Mouse (Mus musculus) liver, postnatal 0 days (tissue): ENCODE data around the gene Tmed6.

Experiments used
- CTCF ChIP-seq: sonication (generic); IDR thresholded peaks from 2 replicates; pipeline ENCODE4 v1.5.1; 2016; ENCODE audit warnings: antibody characterized with exemption, low read depth
- EP300 ChIP-seq: IDR thresholded peaks from 2 replicates; pipeline ENCODE4 v1.6.1; 2016; ENCODE audit warnings: antibody characterized with exemption, low read depth, mild to moderate bottlenecking

DNA sequence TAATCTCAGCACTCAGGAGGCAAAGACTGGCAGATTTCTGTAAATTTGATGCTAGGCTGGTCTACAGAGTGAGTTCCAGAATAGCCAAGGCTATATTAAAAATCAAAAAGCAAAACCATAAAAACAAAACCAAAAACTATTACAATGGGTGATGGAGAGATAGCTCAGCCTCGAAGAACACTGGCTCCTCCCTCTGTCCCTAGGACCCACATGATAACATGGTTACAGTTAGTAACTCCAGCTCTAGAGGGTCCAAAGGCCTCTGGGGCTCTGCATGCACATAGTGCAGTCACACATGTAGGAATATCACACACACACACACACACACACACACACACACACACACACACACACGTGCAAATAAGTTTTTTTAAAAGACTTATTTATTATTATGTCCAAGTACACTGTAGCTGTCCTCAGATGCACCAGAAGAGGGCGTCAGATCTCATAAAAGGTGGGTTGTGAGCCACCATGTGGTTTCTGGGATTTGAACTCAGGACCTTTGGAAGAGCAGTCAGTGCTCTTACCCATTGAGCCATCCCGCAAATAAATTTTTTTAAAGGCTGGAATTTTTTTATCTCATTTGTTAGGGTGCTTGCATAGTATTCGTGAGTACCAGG lies 44.5 kb upstream of the Tmed6 start:
- no peak for TF ChIP-seq CTCF
- no peak for TF ChIP-seq EP300
